Mouse (Mus musculus) CD4-positive naive resting alpha-beta T cell, adult 57 days (primary cell): ENCODE data around the gene Rnf130. TPM values are rescaled to one million over a fixed set of nuclear protein-coding genes. Genes with fewer than 3 reads are reported as not detected.

ENCODE experiments used
- total RNA-seq: library from RNA; stranded (reverse); gene quantifications from one replicate; pipeline ENCODE4 v1.2.4, GENCODE M21; 2023

Rnf130 gene
- 19.4 TPM for total RNA-seq

GRCm38 (mm10) chr11:50024833-50025720 lies at the start of gene Rnf130:
Rnf130 (plus strand) TSS chr11:50025346.

DNA sequence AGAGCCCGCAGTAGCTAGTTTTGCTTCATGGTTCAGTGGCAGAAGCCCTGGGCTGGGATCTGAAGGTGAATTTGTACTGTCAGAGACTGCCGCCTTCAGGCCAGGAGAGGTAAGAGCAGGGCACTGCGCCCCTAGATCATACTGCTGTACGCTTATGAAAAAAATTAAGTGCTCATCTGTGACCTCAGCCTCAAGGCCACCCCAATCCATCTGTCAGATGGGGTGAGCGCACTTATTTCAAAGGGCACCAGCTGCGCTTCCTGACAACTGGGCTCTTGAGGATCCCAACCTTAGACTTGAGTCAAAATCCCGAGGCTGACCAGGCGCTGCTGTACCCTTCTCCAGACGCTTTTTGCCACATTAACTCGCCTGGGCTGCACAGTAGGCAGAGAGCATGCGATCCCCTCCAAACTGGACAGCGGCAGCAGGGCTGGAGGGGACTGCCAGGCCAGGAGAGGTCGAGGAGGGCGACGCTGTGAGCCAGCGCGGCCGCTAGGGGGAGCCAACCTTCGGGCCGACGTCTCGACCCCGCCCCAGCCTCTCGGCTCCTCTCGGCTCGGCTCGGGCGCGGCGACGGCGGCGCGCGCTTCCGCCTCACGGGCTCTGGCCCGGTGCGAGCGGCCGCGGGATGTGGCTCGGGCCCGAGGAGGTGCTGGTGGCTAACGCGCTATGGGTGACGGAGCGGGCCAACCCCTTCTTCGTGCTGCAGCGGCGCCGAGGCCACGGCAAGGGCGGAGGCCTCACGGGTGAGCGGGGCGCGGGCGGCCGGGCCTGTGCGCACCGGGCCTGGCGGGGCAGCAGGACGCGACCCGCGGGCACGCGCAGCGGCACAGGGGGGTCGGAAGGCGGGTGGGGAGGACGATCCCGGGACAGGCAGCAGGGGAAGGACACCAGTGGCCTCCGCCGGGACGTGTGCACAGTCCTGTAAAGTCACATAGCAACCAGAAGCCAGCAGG lies 105.9 kb downstream of the Rnf130 start, which contains the start of gene Tbc1d9b:
Gene Tbc1d9b (plus strand): TSS at position 586 of the 956 bp plus-strand sequence.

Other genes with a start within 250 kb of the Rnf130 start
- gene Gfpt2, start 231.2 kb upstream of the Rnf130 start, total RNA-seq = not detected
- 47.4 TPM for gene Mapk9, start 178.6 kb upstream of the Rnf130 start, total RNA-seq
- not detected for gene Rasgef1c, start 123.5 kb upstream of the Rnf130 start, total RNA-seq
- gene Tbc1d9b, start 106.0 kb downstream of the Rnf130 start, total RNA-seq = 68.4 TPM
- gene Mrnip, start 149.1 kb downstream of the Rnf130 start, total RNA-seq = 3.6 TPM
- 452 TPM for gene Sqstm1, start 185.5 kb downstream of the Rnf130 start, total RNA-seq
- 5.0 TPM for gene Mgat4b, start 185.5 kb downstream of the Rnf130 start, total RNA-seq
- gene Ltc4s, start 213.3 kb downstream of the Rnf130 start, total RNA-seq = not detected